In genomic region chr4:132702076-132702475, GRCm38 (mm10) we compare ENCODE assay signal across 20 mouse cellular contexts.
"Had no signal": no experiment of that assay in that cellular context is flagged by ENCODE, and none has a peak within 500 bp of the region (broad histone marks: within the 10 kb centered on the region; RNA-seq: fewer than 3 reads in every experiment).

No protein-coding gene starts in this region.

- DNase-seq: gastrocnemius, adult 2 months; gastrocnemius, postnatal 10 days; gastrocnemius, postnatal 25 days; heart, adult 2 months; heart, postnatal 4 days; kidney, adult 18-20 months; kidney, adult 8-10 months; kidney, postnatal 10 days; kidney, postnatal 25 days; kidney, postnatal 4 days; layer of hippocampus, postnatal 36 days; left cerebral cortex, postnatal 4 days had no signal

- H3K4me1 ChIP-seq: heart, embryonic 13.5 days; heart, embryonic 15.5 days; hindbrain, embryonic 10.5 days; hindbrain, embryonic 12.5 days; intestine, embryonic 15.5 days; limb, embryonic 13.5 days; limb, embryonic 15.5 days had no signal

- H3K4me3 ChIP-seq: gastrocnemius, adult 2 months; heart, adult 2 months; heart, embryonic 13.5 days; heart, embryonic 15.5 days; hindbrain, embryonic 10.5 days; hindbrain, embryonic 12.5 days; intestine, embryonic 15.5 days; layer of hippocampus, adult 2 months; limb, embryonic 13.5 days; limb, embryonic 15.5 days had no signal
